Mouse (Mus musculus) cerebellum, adult 18-20 months (tissue): ENCODE data around the gene Naaladl1.

Experiments used
- DNase-seq, 2 experiments: peaks; one replicate each; pipeline ENCODE4 v3.0.0; 2021

Gene Naaladl1

GRCm38 (mm10) chr19:6105586-6105985 lies at the start of gene Naaladl1:
TSS of gene Naaladl1 (plus strand) at chr19:6105782.
- no peak for DNase-seq

GRCm38 (mm10) chr19:6056696-6057095 lies 48.9 kb upstream of the Naaladl1 start:
- peak; percentile 21 to 25 for DNase-seq

- peak; percentile 97 to 99 for DNase-seq
These were observed 48.1 kb upstream of the Naaladl1 start, which contains the start of the genes Mrpl49 and Fau for GRCm38 (mm10) chr19:6057313-6058096. TSS of gene Mrpl49 (minus strand) at chr19:6057785. TSS of gene Fau (plus strand) at chr19:6057844.

- DNase-seq = no peak
These were observed 47.1 kb upstream of the Naaladl1 start for GRCm38 (mm10) chr19:6058513-6058912.

GRCm38 (mm10) chr19:6058966-6059365 lies 46.6 kb upstream of the Naaladl1 start:
- DNase-seq = peak in 1 of 2 experiments; percentile 7

GRCm38 (mm10) chr19:6061021-6061533 lies 44.5 kb upstream of the Naaladl1 start, which contains the start of gene Znhit2:
TSS of gene Znhit2 (plus strand) at chr19:6061192.
- peak; percentile 88 to 91 for DNase-seq

GRCm38 (mm10) chr19:6061641-6062302 lies 43.8 kb upstream of the Naaladl1 start:
- DNase-seq = peak; percentile 30 to 53

GRCm38 (mm10) chr19:6062418-6062817 lies 43.2 kb upstream of the Naaladl1 start:
- DNase-seq = no peak

- no peak for DNase-seq
These were observed 42.5 kb upstream of the Naaladl1 start for GRCm38 (mm10) chr19:6063081-6063480.

- DNase-seq = no peak
These were observed 39.0 kb upstream of the Naaladl1 start for GRCm38 (mm10) chr19:6066571-6066970.

- DNase-seq = peak; percentile 91 to 93
These were observed 38.4 kb upstream of the Naaladl1 start for GRCm38 (mm10) chr19:6067011-6067723.

- peak; percentile 85 to 88 for DNase-seq
These were observed 37.7 kb upstream of the Naaladl1 start, which contains the start of gene Tm7sf2 for GRCm38 (mm10) chr19:6067724-6068415. TSS of gene Tm7sf2 (minus strand) at chr19:6068373.

- no peak for DNase-seq
These were observed 36.6 kb upstream of the Naaladl1 start for GRCm38 (mm10) chr19:6068951-6069350.

GRCm38 (mm10) chr19:6069851-6070250 lies 35.7 kb upstream of the Naaladl1 start:
- DNase-seq = no peak

- DNase-seq = no peak
These were observed 34.9 kb upstream of the Naaladl1 start for GRCm38 (mm10) chr19:6070571-6071250.

- no peak for DNase-seq
These were observed 34.3 kb upstream of the Naaladl1 start for GRCm38 (mm10) chr19:6071261-6071660.

- DNase-seq = no peak
These were observed 31.7 kb upstream of the Naaladl1 start for GRCm38 (mm10) chr19:6073889-6074288.

- DNase-seq = peak; percentile 85 to 88
These were observed 28.8 kb upstream of the Naaladl1 start, which contains the start of gene Vps51 for GRCm38 (mm10) chr19:6076564-6077393. TSS of gene Vps51 (minus strand) at chr19:6077231.

- DNase-seq = no peak
These were observed 25.6 kb upstream of the Naaladl1 start, which contains the start of gene Tmem262 for GRCm38 (mm10) chr19:6079983-6080480. TSS of gene Tmem262 (plus strand) at chr19:6080033.

- no peak for DNase-seq
These were observed 23.4 kb upstream of the Naaladl1 start, which contains the start of gene Gm28374 for GRCm38 (mm10) chr19:6082156-6082555. TSS of gene Gm28374 (minus strand) at chr19:6082256.
